11 mouse cellular contexts compared by ENCODE assay signal in the genomic region with DNA sequence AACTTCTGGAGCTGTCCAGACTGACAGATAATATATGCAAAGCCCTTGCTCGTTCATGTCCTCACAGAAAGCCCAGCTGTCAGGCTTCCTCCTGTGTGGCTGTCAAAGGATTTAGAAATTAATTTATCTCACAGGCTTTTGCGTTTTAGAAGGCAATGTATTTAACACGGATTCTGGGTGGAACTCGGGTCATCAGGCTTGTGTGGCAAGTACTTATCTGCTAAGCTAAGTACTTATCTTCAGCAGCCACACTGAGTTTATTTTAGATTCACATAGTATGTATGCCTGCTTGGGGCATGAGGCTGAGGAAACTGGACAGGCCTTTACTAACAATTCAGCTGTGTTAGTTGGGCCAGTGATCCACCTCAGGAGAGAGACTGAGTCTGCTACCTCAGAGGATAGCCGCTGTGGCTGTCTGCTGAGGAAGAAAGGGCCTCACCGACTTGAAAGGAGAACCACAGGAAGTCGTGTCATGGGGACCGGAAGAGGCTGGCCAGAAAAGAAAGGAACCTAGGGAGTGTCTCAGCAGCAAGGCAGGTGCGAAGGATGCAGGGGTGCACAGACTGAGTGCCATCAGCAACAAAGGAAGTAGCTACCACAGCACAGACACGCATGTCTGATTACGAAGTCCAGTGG. TPM values are rescaled to one million over a fixed set of nuclear protein-coding genes. Genes with fewer than 3 reads are reported as not detected.
DNase-seq lines count a peak whose midpoint lies in the region; ATAC-seq lines count a peak whose summit lies in the region.
"Had no signal": no experiment of that assay in that cellular context is flagged by ENCODE, and none has a peak within 500 bp of the region (broad histone marks: within the 10 kb centered on the region; RNA-seq: fewer than 3 reads in every experiment).

No protein-coding gene starts in this region.

- no peak overlapping the region for H3K4me3 ChIP-seq in hindbrain, embryonic 11.5 days (ENCODE audit: low read depth, low read length)
- no peak overlapping the region for H3K4me3 ChIP-seq in hindbrain, embryonic 14.5 days (replicated peaks; ENCODE audit: low read length)
- no peak overlapping the region for H3K4me3 ChIP-seq in midbrain, embryonic 15.5 days
- H3K4me3 ChIP-seq in embryonic facial prominence, embryonic 10.5 days = no peak overlapping the region
- H3K4me3 ChIP-seq: embryonic facial prominence, embryonic 13.5 days had no signal

- DNase-seq in hindbrain, embryonic 11.5 days (ENCODE audit: low spot score) = peak; percentile 27
- no peak for DNase-seq in hindbrain, embryonic 14.5 days (ENCODE audit: low spot score)
- peak; percentile 76 to 78 for DNase-seq in thymus, postnatal 10 days (ENCODE audit: low spot score in 2 of 2)
- no peak for DNase-seq in gastrocnemius, postnatal 10 days
- DNase-seq in embryonic facial prominence, embryonic 10.5 days (ENCODE audit: low spot score) = no peak
- no peak for DNase-seq in adrenal gland, postnatal 4 days (ENCODE audit: low spot score in 2 of 2)

- no peak overlapping the region for H3K4me2 ChIP-seq in hindbrain, embryonic 11.5 days (replicated peaks; ENCODE audit: low read depth, low read length)
- H3K4me2 ChIP-seq in hindbrain, embryonic 14.5 days (replicated peaks) = no peak overlapping the region
- H3K4me2 ChIP-seq in midbrain, embryonic 15.5 days = no peak overlapping the region
- H3K4me2 ChIP-seq: embryonic facial prominence, embryonic 13.5 days had no signal

- H3K4me1 ChIP-seq in hindbrain, embryonic 11.5 days (replicated peaks; ENCODE audit: control insufficient read depth, insufficient read depth, low read length) = no peaks in the 10 kb centered on the region
- no peaks in the 10 kb centered on the region for H3K4me1 ChIP-seq in hindbrain, embryonic 14.5 days (replicated peaks; ENCODE audit: control insufficient read depth, insufficient read depth, low read length)
- H3K4me1 ChIP-seq in midbrain, embryonic 15.5 days = no peaks in the 10 kb centered on the region; the same call in 1 of the 2 replicates
- H3K4me1 ChIP-seq in embryonic facial prominence, embryonic 10.5 days = peaks cover 8% of the 10 kb centered on the region
- H3K4me1 ChIP-seq: embryonic facial prominence, embryonic 13.5 days had no signal

- ATAC-seq in hindbrain, embryonic 11.5 days (ENCODE audit: low FRiP score) = no peak
- no peak for ATAC-seq in hindbrain, embryonic 14.5 days (ENCODE audit: low FRiP score)
- peak; percentile 94 to 95 for ATAC-seq in hematopoietic stem cell, adult 5-6 weeks (replicated peaks in 1 of 2; ENCODE audit: insufficient read depth in 1 of 2, low FRiP score in 2 of 2, low TSS enrichment in 1 of 2, low read depth in 1 of 2, poor library complexity in 2 of 2, severe bottlenecking in 2 of 2)
- ATAC-seq in midbrain, embryonic 15.5 days (replicated peaks) = peak; percentile 48; the same call in 1 of the 2 replicates

- H3K36me3 ChIP-seq in hindbrain, embryonic 11.5 days (ENCODE audit: control insufficient read depth, insufficient read depth, low read length) = no peaks in the 10 kb centered on the region
- H3K36me3 ChIP-seq in hindbrain, embryonic 14.5 days (replicated peaks; ENCODE audit: control insufficient read depth, insufficient read depth) = no peaks in the 10 kb centered on the region
- no peaks in the 10 kb centered on the region for H3K36me3 ChIP-seq in midbrain, embryonic 15.5 days (replicated peaks)
- H3K36me3 ChIP-seq in embryonic facial prominence, embryonic 10.5 days (replicated peaks) = no peaks in the 10 kb centered on the region
- H3K36me3 ChIP-seq: embryonic facial prominence, embryonic 13.5 days; G1E had no signal

- H3K27ac ChIP-seq in hindbrain, embryonic 11.5 days (ENCODE audit: low read depth, low read length) = no peak overlapping the region
- no peak overlapping the region for H3K27ac ChIP-seq in hindbrain, embryonic 14.5 days
- H3K27ac ChIP-seq in midbrain, embryonic 15.5 days = no peak overlapping the region
- H3K27ac ChIP-seq in embryonic facial prominence, embryonic 10.5 days (replicated peaks) = no peak overlapping the region
- H3K27ac ChIP-seq: embryonic facial prominence, embryonic 13.5 days had no signal

- H3K9ac ChIP-seq in hindbrain, embryonic 11.5 days (ENCODE audit: low read depth, low read length) = no peak overlapping the region
- H3K9ac ChIP-seq in hindbrain, embryonic 14.5 days = no peak overlapping the region
- no peak overlapping the region for H3K9ac ChIP-seq in midbrain, embryonic 15.5 days
- H3K9ac ChIP-seq: embryonic facial prominence, embryonic 13.5 days had no signal

- no peaks in the 10 kb centered on the region for H3K9me3 ChIP-seq in hindbrain, embryonic 11.5 days (ENCODE audit: control insufficient read depth, low read length)
- H3K9me3 ChIP-seq in hindbrain, embryonic 14.5 days (ENCODE audit: control insufficient read depth, low read length) = no peaks in the 10 kb centered on the region
- H3K9me3 ChIP-seq in midbrain, embryonic 15.5 days = no peaks in the 10 kb centered on the region
- H3K9me3 ChIP-seq in embryonic facial prominence, embryonic 10.5 days = no peaks in the 10 kb centered on the region
- H3K9me3 ChIP-seq: embryonic facial prominence, embryonic 13.5 days; G1E had no signal

- H3K27me3 ChIP-seq in hindbrain, embryonic 11.5 days (ENCODE audit: control insufficient read depth, insufficient read depth, low read length) = no peaks in the 10 kb centered on the region
- H3K27me3 ChIP-seq in hindbrain, embryonic 14.5 days (ENCODE audit: control insufficient read depth, insufficient read depth, low read length) = no peaks in the 10 kb centered on the region
- no peaks in the 10 kb centered on the region for H3K27me3 ChIP-seq in midbrain, embryonic 15.5 days (replicated peaks)
- no peaks in the 10 kb centered on the region for H3K27me3 ChIP-seq in embryonic facial prominence, embryonic 10.5 days (replicated peaks; ENCODE audit: low read depth, poor library complexity, severe bottlenecking)
- H3K27me3 ChIP-seq: embryonic facial prominence, embryonic 13.5 days had no signal

- WGBS in hindbrain, embryonic 11.5 days = 56% methylated on average over 11 of the region's 11 CpGs
- WGBS in hindbrain, embryonic 14.5 days = 45% methylated on average over 11 of the region's 11 CpGs
- WGBS in midbrain, embryonic 15.5 days = 28% methylated on average over 11 of the region's 11 CpGs
- 59% methylated on average over 11 of the region's 11 CpGs for WGBS in embryonic facial prominence, embryonic 10.5 days

RNA-seq across cellular contexts. Expression of a gene that starts 9.8 kb away (rescaled TPM):
- polyA plus RNA-seq in hindbrain, embryonic 11.5 days (2014; fragmentation: Nextera tagmentation; extraction: Ambion mirVana) = 0.39 TPM in 1 of 2 replicates, not detected in the other
- 0.50 and 0.94 TPM in 2 replicates for polyA plus RNA-seq in hindbrain, embryonic 14.5 days (2014; fragmentation: Nextera tagmentation; extraction: Ambion mirVana)
- total RNA-seq in hematopoietic stem cell, adult 5-6 weeks (2017) = not detected in 2 replicates
- 0.72 and 1.1 TPM in 2 replicates for polyA plus RNA-seq in midbrain, embryonic 15.5 days (2015; fragmentation: Nextera tagmentation; extraction: Ambion mirVana)
- total RNA-seq in gastrocnemius, postnatal 10 days (2021) = 1 to 10 TPM; 2.2 to 8.1 TPM
- polyA plus RNA-seq in embryonic facial prominence, embryonic 10.5 days (2016; fragmentation: Nextera tagmentation; extraction: Ambion mirVana) = 0.21 TPM in 1 of 2 replicates, not detected in the other
- not detected for total RNA-seq in adrenal gland, postnatal 4 days (2021)
- polyA plus RNA-seq: G1E had no signal

RNA-seq across cellular contexts. Expression of a gene that starts 41.4 kb away (rescaled TPM):
- 50.4 and 62.8 TPM in 2 replicates for polyA plus RNA-seq in hindbrain, embryonic 11.5 days (2014; fragmentation: Nextera tagmentation; extraction: Ambion mirVana)
- 78.3 and 89.3 TPM in 2 replicates for polyA plus RNA-seq in hindbrain, embryonic 14.5 days (2014; fragmentation: Nextera tagmentation; extraction: Ambion mirVana)
- 53.3 and 58.7 TPM in 2 replicates for total RNA-seq in hematopoietic stem cell, adult 5-6 weeks (2017)
- 58.1 and 60.6 TPM in 2 replicates for polyA plus RNA-seq in midbrain, embryonic 15.5 days (2015; fragmentation: Nextera tagmentation; extraction: Ambion mirVana)
- 10 to 100 TPM; 60.1 to 66.0 TPM for total RNA-seq in gastrocnemius, postnatal 10 days (2021)
- 37.8 and 38.7 TPM in 2 replicates for polyA plus RNA-seq in embryonic facial prominence, embryonic 10.5 days (2016; fragmentation: Nextera tagmentation; extraction: Ambion mirVana)
- total RNA-seq in adrenal gland, postnatal 4 days (2021) = 10 to 100 TPM; 63.1 to 65.9 TPM

RNA-seq across cellular contexts. Expression of a gene that starts 59.7 kb away (rescaled TPM):
- not detected in 2 replicates for polyA plus RNA-seq in hindbrain, embryonic 11.5 days (2014; fragmentation: Nextera tagmentation; extraction: Ambion mirVana)
- 0.23 and 0.24 TPM in 2 replicates for polyA plus RNA-seq in hindbrain, embryonic 14.5 days (2014; fragmentation: Nextera tagmentation; extraction: Ambion mirVana)
- not detected in 2 replicates for total RNA-seq in hematopoietic stem cell, adult 5-6 weeks (2017)
- polyA plus RNA-seq in midbrain, embryonic 15.5 days (2015; fragmentation: Nextera tagmentation; extraction: Ambion mirVana) = 0.79 and 1.1 TPM in 2 replicates
- total RNA-seq in gastrocnemius, postnatal 10 days (2021) = under 1 TPM in 1 of 2 experiments, not detected in 1; 0.14 TPM
- 0.06 TPM in 1 of 2 replicates, not detected in the other for polyA plus RNA-seq in embryonic facial prominence, embryonic 10.5 days (2016; fragmentation: Nextera tagmentation; extraction: Ambion mirVana)
- under 1 TPM; 0.17 TPM for total RNA-seq in adrenal gland, postnatal 4 days (2021)
- polyA plus RNA-seq: embryonic facial prominence, embryonic 13.5 days; G1E; limb, embryonic 11.5 days had no signal

Comparison
In these comparisons a context has a peak if more than half of its experiments do, and no peak if none do; other contexts are left out.
1. DNase-seq: peak in hindbrain, embryonic 11.5 days (single experiment) and thymus, postnatal 10 days (2 of 2); none in hindbrain, embryonic 14.5 days (single experiment), gastrocnemius, postnatal 10 days (single experiment), embryonic facial prominence, embryonic 10.5 days (single experiment) and adrenal gland, postnatal 4 days (0 of 2).
2. ATAC-seq: peak in hematopoietic stem cell, adult 5-6 weeks (2 of 2) and midbrain, embryonic 15.5 days (single experiment); none in hindbrain, embryonic 11.5 days (single experiment) and hindbrain, embryonic 14.5 days (single experiment).